Mouse (Mus musculus): Measurements from ENCODE around the gene Egfem1. TPM values are rescaled to one million over a fixed set of nuclear protein-coding genes. Genes with fewer than 3 reads are reported as not detected.

Egfem1 gene
- polyA plus RNA-seq, 1 experiment from 2014 or later, result 0.07 TPM

DNA sequence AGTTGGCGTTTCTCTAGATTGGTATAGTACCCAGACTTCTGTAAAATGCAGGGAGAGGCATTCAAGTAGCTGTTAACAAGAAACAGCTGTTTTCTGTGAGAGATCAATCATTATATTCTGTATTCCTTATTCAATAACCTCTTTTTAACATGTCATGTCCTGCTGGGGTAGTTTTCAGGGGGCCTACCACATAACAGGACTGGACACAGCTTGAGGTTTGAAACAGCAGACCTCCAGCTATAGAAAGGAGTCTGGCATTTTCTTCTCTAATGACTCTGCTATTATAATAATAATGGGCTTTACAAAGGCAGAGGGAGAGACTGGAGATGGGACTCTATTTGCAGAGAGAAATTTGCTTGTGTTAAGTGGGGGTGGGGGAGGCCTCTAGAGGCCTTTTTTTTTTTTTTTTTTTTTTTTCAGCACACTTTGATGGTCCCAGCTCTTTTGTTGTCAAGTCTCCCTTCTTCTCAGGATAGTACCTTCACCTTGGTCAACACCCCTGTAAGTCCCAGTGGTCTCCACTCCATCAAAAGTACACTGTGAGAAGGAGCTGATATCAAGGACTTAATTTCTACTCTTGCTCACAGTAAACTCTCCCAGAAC, 459.8 kb downstream of the Egfem1 start:
- no peak overlapping the region for H3K9ac ChIP-seq
- no peak overlapping the region for H3K4me3 ChIP-seq
- no peaks in the 10 kb centered on the region for H3K9me3 ChIP-seq (replicated peaks)
- H3K27ac ChIP-seq, result no peak overlapping the region
- 63% methylated on average over 1 of the region's 1 CpGs for WGBS (ENCODE audit: insufficient replicate concordance)
- no peaks in the 10 kb centered on the region for H3K36me3 ChIP-seq
- H3K4me1 ChIP-seq, result no peaks in the 10 kb centered on the region
- no peak for ATAC-seq
- no peaks in the 10 kb centered on the region for H3K27me3 ChIP-seq (replicated peaks)
- no peak overlapping the region for H3K4me2 ChIP-seq

DNA sequence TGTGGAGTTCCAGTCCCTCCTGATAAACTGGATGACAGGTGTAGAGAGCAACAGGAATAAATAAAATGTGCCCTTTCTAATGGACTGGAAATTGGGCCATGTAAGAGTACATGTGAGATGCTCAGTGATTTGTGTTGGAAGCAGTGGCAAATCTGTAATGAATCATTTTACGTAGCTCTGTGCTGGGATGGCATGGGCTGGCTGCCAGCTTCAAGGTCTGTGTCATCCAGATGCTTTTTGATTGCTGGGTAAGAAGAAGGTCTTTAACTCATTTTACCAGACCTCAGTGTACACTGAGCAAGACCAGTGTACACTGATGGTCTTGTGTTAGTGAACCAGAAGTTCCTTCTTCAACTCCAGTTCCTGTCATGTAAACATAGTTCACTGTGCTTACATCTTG, 462.2 kb downstream of the Egfem1 start:
- no peaks in the 10 kb centered on the region for H3K27me3 ChIP-seq (replicated peaks)
- H3K4me3 ChIP-seq, result no peak overlapping the region
- no peak overlapping the region for H3K9ac ChIP-seq
- no peak overlapping the region for H3K4me2 ChIP-seq
- no peak for ATAC-seq
- no peaks in the 10 kb centered on the region for H3K4me1 ChIP-seq
- H3K36me3 ChIP-seq, result no peaks in the 10 kb centered on the region
- no peak overlapping the region for H3K27ac ChIP-seq
- 62% methylated on average over 1 of the region's 1 CpGs for WGBS (ENCODE audit: insufficient replicate concordance)
- H3K9me3 ChIP-seq (replicated peaks), result no peaks in the 10 kb centered on the region

DNA sequence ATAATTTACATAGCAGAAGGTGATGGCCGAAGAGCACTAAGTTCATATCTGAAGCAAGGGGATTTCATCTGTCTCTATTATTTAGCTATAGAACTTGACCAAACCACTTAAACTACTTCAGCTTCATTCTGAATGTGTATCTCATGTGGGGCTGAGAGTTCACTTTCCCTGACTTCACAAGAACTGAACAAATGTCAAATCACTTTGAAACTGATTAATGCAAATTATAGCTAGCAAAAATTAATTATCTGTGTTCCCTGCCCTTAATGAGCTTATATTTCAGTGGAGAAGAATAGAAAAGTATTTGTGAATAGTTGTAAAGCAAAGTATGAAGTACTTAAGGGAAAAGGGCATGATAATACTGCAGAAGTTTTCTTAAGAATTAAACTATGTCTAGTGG, 481.3 kb downstream of the Egfem1 start:
- Histone ChIP-seq H3K27ac (no peak overlapping the region), H3K9me3 (replicated peaks) (no peaks in the 10 kb centered on the region), H3K9ac (no peak overlapping the region), H3K4me3 (no peak overlapping the region), H3K4me2 (no peak overlapping the region), H3K4me1 (no peaks in the 10 kb centered on the region), H3K27me3 (replicated peaks) (no peaks in the 10 kb centered on the region), H3K36me3 (no peaks in the 10 kb centered on the region)
- no peak for ATAC-seq
- WGBS (ENCODE audit: insufficient replicate concordance), result 74% methylated on average over 1 of the region's 1 CpGs

DNA sequence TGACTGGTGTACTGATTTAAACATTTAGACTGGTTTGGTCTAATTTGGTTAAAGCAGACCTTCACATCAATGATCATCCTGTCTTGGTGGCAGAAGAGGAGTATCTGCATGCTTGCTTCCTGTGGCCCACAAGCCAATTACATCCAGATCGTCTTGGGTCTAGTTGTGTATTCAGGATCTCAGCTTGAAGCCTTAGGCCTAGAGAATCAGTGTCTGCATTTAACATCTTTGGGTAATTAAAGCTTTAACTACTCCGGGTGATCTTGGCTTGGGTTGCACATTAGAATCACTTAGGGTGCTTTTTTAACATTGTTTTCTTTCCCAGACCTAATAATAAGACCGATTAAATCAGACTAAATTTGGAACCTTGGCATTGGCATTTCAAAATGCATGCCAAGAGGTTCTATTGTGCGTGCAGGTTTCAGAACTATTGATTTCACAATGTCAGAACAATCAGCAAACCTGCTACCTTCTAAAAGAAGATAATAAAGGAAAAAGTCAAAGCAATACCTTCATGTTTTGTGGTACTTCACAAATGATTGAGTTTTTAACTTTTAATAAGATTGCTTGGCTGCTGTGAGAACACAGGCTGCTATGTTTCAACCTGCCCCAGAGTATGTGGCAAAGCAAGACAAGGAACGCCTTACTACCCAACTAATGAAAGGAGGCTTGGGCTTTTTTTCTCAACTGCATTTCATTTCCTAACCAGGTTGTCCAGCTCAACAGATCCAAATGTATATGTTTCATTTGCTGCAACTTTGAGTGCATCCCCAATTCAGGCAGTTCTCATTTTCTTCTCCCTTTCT, 496.4 kb downstream of the Egfem1 start:
- 59% methylated on average over 5 of the region's 5 CpGs for WGBS (ENCODE audit: insufficient replicate concordance)
- no peak overlapping the region for H3K9ac ChIP-seq
- H3K9me3 ChIP-seq (replicated peaks), result no peaks in the 10 kb centered on the region
- no peak overlapping the region for H3K27ac ChIP-seq
- no peak overlapping the region for H3K4me3 ChIP-seq
- H3K36me3 ChIP-seq, result no peaks in the 10 kb centered on the region
- H3K4me2 ChIP-seq, result no peak overlapping the region
- no peak for ATAC-seq
- no peaks in the 10 kb centered on the region for H3K27me3 ChIP-seq (replicated peaks)
- H3K4me1 ChIP-seq, result no peaks in the 10 kb centered on the region

GRCm38 (mm10) chr3:29582749-29583148, 500.9 kb downstream of the Egfem1 start:
- H3K36me3 ChIP-seq, result no peaks in the 10 kb centered on the region
- H3K4me2 ChIP-seq, result no peak overlapping the region
- H3K4me3 ChIP-seq, result no peak overlapping the region
- no peak overlapping the region for H3K27ac ChIP-seq
- 58% methylated on average over 8 of the region's 8 CpGs for WGBS (ENCODE audit: insufficient replicate concordance)
- H3K4me1 ChIP-seq, result no peaks in the 10 kb centered on the region
- H3K9ac ChIP-seq, result no peak overlapping the region
- no peaks in the 10 kb centered on the region for H3K27me3 ChIP-seq (replicated peaks)
- H3K9me3 ChIP-seq (replicated peaks), result no peaks in the 10 kb centered on the region
- no peak for ATAC-seq

GRCm38 (mm10) chr3:29602140-29602539, 520.3 kb downstream of the Egfem1 start:
- 61% methylated on average over 7 of the region's 7 CpGs for WGBS (ENCODE audit: insufficient replicate concordance)
- Histone ChIP-seq H3K36me3 (no peaks in the 10 kb centered on the region), H3K27me3 (replicated peaks) (no peaks in the 10 kb centered on the region), H3K4me2 (no peak overlapping the region), H3K27ac (no peak overlapping the region), H3K4me1 (no peaks in the 10 kb centered on the region), H3K9ac (no peak overlapping the region), H3K4me3 (no peak overlapping the region), H3K9me3 (replicated peaks) (no peaks in the 10 kb centered on the region)
- ATAC-seq, result no peak

- Histone ChIP-seq H3K4me3 (no peak overlapping the region), H3K27ac (no peak overlapping the region), H3K36me3 (no peaks in the 10 kb centered on the region), H3K9me3 (replicated peaks) (no peaks in the 10 kb centered on the region), H3K27me3 (replicated peaks) (no peaks in the 10 kb centered on the region), H3K4me2 (no peak overlapping the region), H3K9ac (no peak overlapping the region), H3K4me1 (no peaks in the 10 kb centered on the region)
- WGBS (ENCODE audit: insufficient replicate concordance), result 63% methylated on average over 3 of the region's 3 CpGs
- ATAC-seq, result no peak
Observed at GRCm38 (mm10) chr3:29608713-29609112, 526.9 kb downstream of the Egfem1 start.

GRCm38 (mm10) chr3:29609174-29609573, 527.4 kb downstream of the Egfem1 start:
- H3K36me3 ChIP-seq, result no peaks in the 10 kb centered on the region
- H3K4me1 ChIP-seq, result no peaks in the 10 kb centered on the region
- WGBS (ENCODE audit: insufficient replicate concordance), result 60% methylated on average over 2 of the region's 2 CpGs
- no peak for ATAC-seq
- no peak overlapping the region for H3K9ac ChIP-seq
- H3K9me3 ChIP-seq (replicated peaks), result no peaks in the 10 kb centered on the region
- H3K27me3 ChIP-seq (replicated peaks), result no peaks in the 10 kb centered on the region
- no peak overlapping the region for H3K4me2 ChIP-seq
- no peak overlapping the region for H3K4me3 ChIP-seq
- H3K27ac ChIP-seq, result no peak overlapping the region

DNA sequence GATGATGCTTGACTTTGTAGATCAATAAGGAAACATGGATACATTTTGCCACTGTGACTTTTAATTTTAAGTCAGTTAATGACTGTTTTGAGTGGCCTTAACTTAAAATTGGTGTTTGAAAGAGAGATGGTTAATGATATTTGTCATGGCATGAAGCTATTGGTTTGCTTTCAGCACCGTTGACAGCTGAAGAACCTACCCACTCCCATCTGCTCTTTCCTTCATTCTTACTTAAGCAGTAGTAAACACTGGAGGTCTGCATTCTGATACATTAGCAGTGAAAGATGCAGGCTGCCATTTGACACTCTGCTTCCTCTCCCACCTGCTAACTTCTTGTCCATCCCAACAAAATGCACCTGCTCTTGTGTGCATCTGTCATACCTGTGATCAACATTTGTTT, 537.8 kb downstream of the Egfem1 start:
- 70% methylated on average over 1 of the region's 1 CpGs for WGBS (ENCODE audit: insufficient replicate concordance)
- H3K4me1 ChIP-seq, result no peaks in the 10 kb centered on the region
- no peaks in the 10 kb centered on the region for H3K27me3 ChIP-seq (replicated peaks)
- H3K36me3 ChIP-seq, result no peaks in the 10 kb centered on the region
- no peak for ATAC-seq
- no peak overlapping the region for H3K4me2 ChIP-seq
- H3K9me3 ChIP-seq (replicated peaks), result no peaks in the 10 kb centered on the region
- H3K4me3 ChIP-seq, result no peak overlapping the region
- no peak overlapping the region for H3K27ac ChIP-seq
- no peak overlapping the region for H3K9ac ChIP-seq

DNA sequence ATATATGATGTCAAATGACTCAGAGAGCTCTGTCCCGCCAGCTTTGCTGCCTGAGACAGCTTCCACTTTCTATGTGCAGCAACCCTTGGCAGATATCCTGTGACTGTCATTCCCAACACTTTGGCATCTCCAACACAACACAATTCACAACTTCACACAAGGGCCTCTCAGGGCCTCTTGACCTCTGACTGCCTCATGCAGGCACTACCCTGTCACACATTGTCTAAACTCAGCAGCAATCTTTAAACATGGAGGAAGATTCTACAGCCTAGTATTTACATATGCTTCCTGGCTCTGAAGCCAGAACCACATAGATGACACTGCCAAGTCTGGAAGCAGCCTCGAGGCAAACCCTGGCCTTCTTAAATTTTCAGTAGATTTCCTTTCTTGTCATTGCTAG, 558.0 kb downstream of the Egfem1 start:
- H3K4me2 ChIP-seq, result no peak overlapping the region
- 51% methylated on average over 2 of the region's 2 CpGs for WGBS (ENCODE audit: insufficient replicate concordance)
- no peak overlapping the region for H3K27ac ChIP-seq
- H3K9ac ChIP-seq, result no peak overlapping the region
- no peaks in the 10 kb centered on the region for H3K36me3 ChIP-seq
- H3K9me3 ChIP-seq (replicated peaks), result no peaks in the 10 kb centered on the region
- H3K4me3 ChIP-seq, result no peak overlapping the region
- no peaks in the 10 kb centered on the region for H3K27me3 ChIP-seq (replicated peaks)
- ATAC-seq, result no peak
- no peaks in the 10 kb centered on the region for H3K4me1 ChIP-seq

GRCm38 (mm10) chr3:29666796-29667195, 585.0 kb downstream of the Egfem1 start:
- no peak for ATAC-seq
- no peak overlapping the region for H3K4me3 ChIP-seq
- H3K4me2 ChIP-seq, result no peak overlapping the region
- no peaks in the 10 kb centered on the region for H3K9me3 ChIP-seq (replicated peaks)
- 75% methylated on average over 2 of the region's 2 CpGs for WGBS (ENCODE audit: insufficient replicate concordance)
- no peak overlapping the region for H3K9ac ChIP-seq
- H3K27ac ChIP-seq, result no peak overlapping the region
- H3K4me1 ChIP-seq, result no peaks in the 10 kb centered on the region
- no peaks in the 10 kb centered on the region for H3K27me3 ChIP-seq (replicated peaks)
- no peaks in the 10 kb centered on the region for H3K36me3 ChIP-seq

DNA sequence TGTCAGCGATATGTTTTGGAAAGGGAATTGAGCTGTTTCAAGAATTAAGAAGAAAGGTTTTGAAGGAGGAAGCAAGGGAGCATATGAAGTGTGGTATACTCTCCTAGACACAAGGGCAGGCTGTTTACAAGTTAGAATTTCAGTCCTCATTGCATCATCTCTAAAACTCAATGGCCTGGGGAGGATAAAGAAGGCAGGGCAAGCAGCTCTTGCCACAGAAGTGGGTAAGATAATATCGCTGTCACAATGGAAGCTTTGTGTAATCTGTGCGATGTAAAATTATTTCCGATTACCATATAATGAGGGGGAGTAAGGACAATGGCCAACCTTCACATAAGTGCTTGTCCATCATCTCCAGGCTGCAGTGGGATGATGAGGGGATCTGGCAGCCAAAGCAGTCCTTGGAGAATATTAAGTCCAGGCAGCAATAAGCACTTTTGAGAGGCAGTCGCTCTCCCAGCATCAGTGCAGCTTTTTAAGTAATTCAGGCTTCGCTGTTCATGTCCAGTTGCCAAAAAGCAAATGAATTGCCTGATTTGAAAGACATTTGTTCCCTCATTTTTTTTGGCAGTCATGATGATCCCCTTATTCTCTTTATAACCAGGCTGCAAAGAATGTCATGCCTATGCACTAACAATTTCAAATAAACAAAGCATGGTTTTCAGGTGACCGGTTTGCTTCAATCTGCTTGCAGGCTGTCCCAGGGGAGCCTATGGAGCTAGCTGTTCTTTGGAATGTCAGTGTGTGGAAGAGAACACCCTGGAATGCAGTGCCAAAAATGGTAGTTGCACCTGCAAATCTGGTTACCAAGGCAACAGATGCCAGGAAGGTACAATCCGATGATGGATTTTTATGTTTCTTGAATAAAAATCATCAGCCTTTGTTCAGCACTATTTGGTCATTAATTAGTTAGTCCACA, 607.8 kb downstream of the Egfem1 start:
- H3K27ac ChIP-seq, result no peak overlapping the region
- no peaks in the 10 kb centered on the region for H3K9me3 ChIP-seq (replicated peaks)
- no peak overlapping the region for H3K4me2 ChIP-seq
- ATAC-seq, result no peak
- H3K27me3 ChIP-seq (replicated peaks), result no peaks in the 10 kb centered on the region
- H3K4me3 ChIP-seq, result no peak overlapping the region
- H3K4me1 ChIP-seq, result no peaks in the 10 kb centered on the region
- H3K9ac ChIP-seq, result no peak overlapping the region
- WGBS (ENCODE audit: insufficient replicate concordance), result 80% methylated on average over 8 of the region's 8 CpGs
- H3K36me3 ChIP-seq, result no peaks in the 10 kb centered on the region
